Mouse (Mus musculus): ENCODE data around the gene Tubgcp3. TPM values are rescaled to one million over a fixed set of nuclear protein-coding genes. Genes with fewer than 3 reads are reported as not detected.

The Tubgcp3 gene
- polyA plus RNA-seq, 1 experiment from 2014 or later = 39.0 TPM

DNA sequence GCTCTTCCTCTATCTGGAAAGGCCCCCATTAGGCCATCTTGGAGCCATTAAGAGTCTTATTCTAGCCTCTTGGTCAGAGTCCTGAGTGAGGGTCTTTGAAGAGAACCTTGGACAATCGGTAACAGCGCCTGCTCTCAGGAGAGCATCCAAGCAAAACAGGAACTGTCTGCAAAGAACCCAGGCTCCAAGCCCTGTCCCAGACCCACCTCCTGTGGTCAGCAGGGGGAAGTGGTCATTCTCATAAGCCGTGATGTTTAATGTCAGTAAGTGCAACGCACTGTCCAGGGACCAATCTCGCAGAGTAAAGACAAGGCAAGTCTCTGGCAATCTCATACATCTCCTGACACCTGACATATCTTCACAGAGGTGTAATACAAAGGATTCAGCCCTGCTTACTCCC is 96.0 kb downstream of the Tubgcp3 start:
- 73% methylated on average over 5 of the region's 5 CpGs for WGBS
- Histone ChIP-seq H3K27me3 (peaks cover 11% of the 10 kb centered on the region; the same call in 1 of the 2 replicates), H3K4me2 (no peak overlapping the region), H3K27ac (replicated peaks) (no peak overlapping the region), H3K36me3 (no peaks in the 10 kb centered on the region), H3K9me3 (no peaks in the 10 kb centered on the region), H3K4me1 (replicated peaks) (no peaks in the 10 kb centered on the region), H3K9ac (no peak overlapping the region), H3K4me3 (no peak overlapping the region)
- no peak for ATAC-seq (ENCODE audit: low FRiP score, low read depth)

DNA sequence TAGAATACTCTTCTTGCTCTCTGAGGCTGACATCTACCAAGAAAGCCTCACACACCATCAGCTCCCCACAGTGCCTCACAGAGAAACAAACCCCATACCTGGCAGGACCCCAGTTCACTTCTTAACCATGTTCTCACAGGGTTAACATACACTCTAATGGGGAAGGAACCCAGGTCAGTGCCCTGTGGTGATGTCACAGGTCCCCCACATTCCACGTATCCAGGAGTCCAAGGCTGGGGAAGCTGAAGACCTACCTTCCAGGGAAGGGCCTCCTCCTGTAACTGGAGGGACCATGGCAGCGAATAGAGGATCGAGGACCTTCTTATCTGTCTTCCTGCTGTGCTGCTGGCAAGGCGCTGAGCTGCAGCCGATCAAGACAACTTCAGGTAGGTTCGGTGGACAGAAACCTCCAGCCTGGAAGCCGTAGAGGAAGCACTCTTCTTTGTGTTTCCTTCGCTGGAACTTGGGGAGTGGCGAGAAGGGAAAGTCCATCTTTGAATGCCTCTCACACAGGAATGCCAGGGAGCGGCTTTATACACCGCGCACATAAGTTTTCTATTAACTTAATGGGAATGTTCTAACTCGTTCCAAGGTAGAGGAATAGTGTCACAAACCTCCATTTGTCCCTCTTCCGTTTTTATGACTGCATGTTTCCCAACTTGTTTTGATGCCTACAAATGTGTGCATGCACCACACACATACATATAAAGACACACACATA is 99.1 kb downstream of the Tubgcp3 start, which contains the start of gene Spaca7:
Gene Spaca7, plus strand, starts transcription at position 216 of the 721 bp plus-strand sequence.
- 77% methylated on average over 14 of the region's 14 CpGs for WGBS

GRCm38 (mm10) chr8:12566509-12566908 is 105.5 kb downstream of the Tubgcp3 start:
- no peaks in the 10 kb centered on the region for H3K9me3 ChIP-seq
- H3K4me1 ChIP-seq (replicated peaks) = no peaks in the 10 kb centered on the region
- WGBS = 56% methylated on average over 7 of the region's 7 CpGs
- ATAC-seq (ENCODE audit: low FRiP score, low read depth) = no peak
- H3K27ac ChIP-seq (replicated peaks) = no peak overlapping the region
- H3K27me3 ChIP-seq = peaks cover 24% of the 10 kb centered on the region
- H3K9ac ChIP-seq = no peak overlapping the region
- H3K36me3 ChIP-seq = no peaks in the 10 kb centered on the region
- no peak overlapping the region for H3K4me3 ChIP-seq
- H3K4me2 ChIP-seq = no peak overlapping the region

More for the DNA sequence above, 99.1 kb downstream of the Tubgcp3 start, which contains the start of gene Spaca7:
- Histone ChIP-seq H3K4me3 (no peak within 1 kb of the TSS), H3K27me3 (peaks cover 10% of the 10 kb centered on the region; the same call in 1 of the 2 replicates), H3K9me3 (no peaks in the 10 kb centered on the region), H3K27ac (replicated peaks) (no peak within 1 kb of the TSS), H3K36me3 (no peaks in the 10 kb centered on the region), H3K4me1 (replicated peaks) (no peaks in the 10 kb centered on the region), H3K9ac (no peak within 1 kb of the TSS), H3K4me2 (no peak within 1 kb of the TSS)
- ATAC-seq (ENCODE audit: low FRiP score, low read depth) = no peak

- Histone ChIP-seq H3K9ac (no peak overlapping the region), H3K27ac (replicated peaks) (no peak overlapping the region), H3K27me3 (peaks cover 31% of the 10 kb centered on the region), H3K9me3 (no peaks in the 10 kb centered on the region), H3K4me3 (no peak overlapping the region), H3K4me1 (replicated peaks) (no peaks in the 10 kb centered on the region), H3K36me3 (no peaks in the 10 kb centered on the region), H3K4me2 (no peak overlapping the region)
- ATAC-seq (ENCODE audit: low FRiP score, low read depth) = no peak
- 69% methylated on average over 10 of the region's 10 CpGs for WGBS
These were observed 106.6 kb downstream of the Tubgcp3 start for GRCm38 (mm10) chr8:12565488-12565887.

DNA sequence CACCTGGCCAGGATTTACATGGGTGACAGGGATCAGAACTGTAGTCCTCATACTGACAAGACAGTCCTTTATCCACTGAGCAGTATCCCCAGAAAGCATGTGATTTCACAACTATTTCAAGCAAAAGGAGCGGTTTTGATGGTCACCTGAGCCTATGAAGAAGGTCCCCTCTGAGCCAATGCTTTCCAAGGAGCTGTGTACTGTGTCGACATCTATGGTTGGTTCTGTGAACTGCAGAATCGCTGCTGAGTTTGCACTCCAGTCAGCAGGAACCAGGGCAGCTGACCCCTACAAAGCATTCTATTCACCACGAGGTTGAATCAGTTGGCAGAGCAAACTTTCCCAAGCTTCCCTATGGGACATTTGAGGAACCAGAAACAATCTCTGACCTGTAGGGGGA is 107.7 kb downstream of the Tubgcp3 start:
- Histone ChIP-seq H3K4me2 (no peak overlapping the region), H3K9me3 (no peaks in the 10 kb centered on the region), H3K9ac (no peak overlapping the region), H3K4me1 (replicated peaks) (no peaks in the 10 kb centered on the region), H3K27me3 (peaks cover 39% of the 10 kb centered on the region), H3K36me3 (no peaks in the 10 kb centered on the region), H3K4me3 (no peak overlapping the region), H3K27ac (replicated peaks) (no peak overlapping the region)
- 0 out of 2 replicates have a peak, but pooled peaks have one; percentile 52 for ATAC-seq (ENCODE audit: low FRiP score, low read depth)
- WGBS = 5% methylated on average over 4 of the region's 4 CpGs

Small RNAs within 50 kb of the gene (microRNA-seq; reads per million reads assigned to microRNA genes)
- gene Gm26483 = not detected

Other genes starting within 250 kb of the Tubgcp3 start
- gene Spaca7, start 99.2 kb downstream of the Tubgcp3 start, polyA plus RNA-seq (2015; fragmentation: Nextera tagmentation; extraction: Ambion mirVana) = not detected in 2 replicates
- gene Atp11a, start 84.8 kb upstream of the Tubgcp3 start, polyA plus RNA-seq (2015; fragmentation: Nextera tagmentation; extraction: Ambion mirVana) = 14.1 and 15.6 TPM in 2 replicates
- 146 and 155 TPM in 2 replicates for gene Mcf2l, start 201.6 kb upstream of the Tubgcp3 start, polyA plus RNA-seq (2015; fragmentation: Nextera tagmentation; extraction: Ambion mirVana)

Measured in hindbrain, embryonic 15.5 days (tissue).